Mouse (Mus musculus) monocyte, adult 5-6 weeks (primary cell): Measurements from ENCODE around the gene Rhbdl1. TPM values are rescaled to one million over a fixed set of nuclear protein-coding genes. Genes with fewer than 3 reads are reported as not detected.
A peak's percentile ranks its signal among the peaks of the same experiment; 100 is the strongest.
"Not testable (repeated sequence)": the region's sequence is repeated elsewhere in the genome, so short reads cannot be mapped to it uniquely, and the experiment has no call there.

ENCODE experiments used
- ATAC-seq: fragments of 153-309, 156-312 bp; replicated peaks from 2 replicates; pipeline ENCODE4 v1.8.0; 2017; ENCODE audit warnings: mild to moderate bottlenecking; ENCODE audit not compliant: low TSS enrichment, insufficient number of reproducible peaks, severe bottlenecking, poor library complexity, low FRiP score
- total RNA-seq: library from RNA; stranded (forward); fragments of 200-1000, 200-491, 200-594 nt; gene quantifications from 3 replicates; pipeline ENCODE4 v1.2.3, GENCODE M21; 2017

Gene Rhbdl1
- total RNA-seq, 1 experiment from 2014 or later: not detected

- ATAC-seq: no peak
Measured at GRCm38 (mm10) chr17:25808789-25809605, 28.1 kb downstream of the Rhbdl1 start, which contains the start of gene Fbxl16. Fbxl16 (plus strand) TSS chr17:25809085.

GRCm38 (mm10) chr17:25808028-25808427 is 29.1 kb downstream of the Rhbdl1 start:
- ATAC-seq: no peak

GRCm38 (mm10) chr17:25807452-25807851 is 29.6 kb downstream of the Rhbdl1 start:
- ATAC-seq: not testable (repeated sequence)

- ATAC-seq: no peak
Measured at GRCm38 (mm10) chr17:25806507-25806906, 30.6 kb downstream of the Rhbdl1 start.

- no peak for ATAC-seq
Measured at GRCm38 (mm10) chr17:25802825-25803517, 34.1 kb downstream of the Rhbdl1 start.

- ATAC-seq: peak; percentile 88
Measured at GRCm38 (mm10) chr17:25801029-25801428, 36.1 kb downstream of the Rhbdl1 start.

- ATAC-seq: peak; percentile 81
Measured at GRCm38 (mm10) chr17:25796951-25797369, 40.1 kb downstream of the Rhbdl1 start, which contains the start of gene Metrn. Metrn (minus strand) TSS chr17:25797136.

GRCm38 (mm10) chr17:25796211-25796771 is 40.8 kb downstream of the Rhbdl1 start:
- no peak for ATAC-seq

GRCm38 (mm10) chr17:25795609-25796092 is 41.4 kb downstream of the Rhbdl1 start, which contains the start of gene AC134908.4:
AC134908.4 (minus strand) TSS chr17:25795659.
- ATAC-seq: no peak

- ATAC-seq: no peak
Measured at GRCm38 (mm10) chr17:25794998-25795397, 42.1 kb downstream of the Rhbdl1 start.

GRCm38 (mm10) chr17:25794197-25794596 is 42.9 kb downstream of the Rhbdl1 start:
- no peak for ATAC-seq

GRCm38 (mm10) chr17:25792615-25793014 is 44.5 kb downstream of the Rhbdl1 start, which contains the start of gene Fam173a:
Fam173a (minus strand) TSS chr17:25792901.
- no peak for ATAC-seq

- ATAC-seq: peak; percentile 76
Measured at GRCm38 (mm10) chr17:25791843-25792527, 45.1 kb downstream of the Rhbdl1 start.

- no peak for ATAC-seq
Measured at GRCm38 (mm10) chr17:25791320-25791842, 45.7 kb downstream of the Rhbdl1 start.

GRCm38 (mm10) chr17:25786781-25787504 is 50.2 kb downstream of the Rhbdl1 start:
- ATAC-seq: no peak

- no peak for ATAC-seq
Measured at GRCm38 (mm10) chr17:25786280-25786679, 50.8 kb downstream of the Rhbdl1 start, which contains the start of gene Ccdc78. Ccdc78 (plus strand) TSS chr17:25786580.

GRCm38 (mm10) chr17:25785281-25785745 is 51.8 kb downstream of the Rhbdl1 start, which contains the start of gene Haghl:
Haghl (minus strand) TSS chr17:25785673.
- ATAC-seq: peak; percentile 89
